Mouse (Mus musculus) heart, postnatal 25 days (tissue): ENCODE measurements around the gene Ank3. TPM values are rescaled to one million over a fixed set of nuclear protein-coding genes. Genes with fewer than 3 reads are reported as not detected.

Experiments used
- DNase-seq: peaks from one replicate; pipeline ENCODE4 v3.0.0; 2022; ENCODE audit warnings: low spot score
- intact Hi-C: fragments of 180-260 bp; cut with DNase I; formaldehyde crosslinking; loops from one replicate; pipeline ENCODE4 v1.15.1; 2025
- total RNA-seq, 2 experiments: library from RNA; stranded (reverse); gene quantifications; 2 replicates each; pipeline ENCODE4 v1.2.3; 2021

Ank3 gene
- total RNA-seq, 2 experiments from 2014 or later, result 77.8 to 89.0 TPM

- intact Hi-C loops, result no loop called here
- DNase-seq, result no peak
Measured at GRCm38 (mm10) chr10:69594186-69595131, 195.9 kb downstream of the Ank3 start.

- intact Hi-C loops, result no loop called here
- DNase-seq, result no peak
Measured at GRCm38 (mm10) chr10:69595487-69595886, 196.9 kb downstream of the Ank3 start.

- intact Hi-C loops, result no loop called here
- no peak for DNase-seq
Measured at GRCm38 (mm10) chr10:69601471-69601870, 202.9 kb downstream of the Ank3 start.

GRCm38 (mm10) chr10:69602711-69603110, 204.1 kb downstream of the Ank3 start:
- intact Hi-C loops, result no loop called here
- DNase-seq, result no peak

- no peak for DNase-seq
- intact Hi-C loops, result no loop called here
Measured at GRCm38 (mm10) chr10:69604609-69605008, 206.0 kb downstream of the Ank3 start.

- intact Hi-C loops, result no loop called here
- no peak for DNase-seq
Measured at GRCm38 (mm10) chr10:69605211-69605610, 206.6 kb downstream of the Ank3 start.

- DNase-seq, result no peak
- intact Hi-C loops, result no loop called here
Measured at GRCm38 (mm10) chr10:69607611-69608119, 209.1 kb downstream of the Ank3 start.

GRCm38 (mm10) chr10:69611314-69611713, 212.7 kb downstream of the Ank3 start:
- intact Hi-C loops, result loop anchor here (5.0 kb wide), 1 partner anchor 41 kb away; no protein-coding TSS in a partner anchor

GRCm38 (mm10) chr10:69611839-69612340, 213.3 kb downstream of the Ank3 start:
- DNase-seq, result peak; percentile 10
- intact Hi-C loops, result loop anchor here (5.0 kb wide), 1 partner anchor 40 kb away; no protein-coding TSS in a partner anchor

More at GRCm38 (mm10) chr10:69611314-69611713, 212.7 kb downstream of the Ank3 start:
- no peak for DNase-seq

GRCm38 (mm10) chr10:69616953-69617352, 218.4 kb downstream of the Ank3 start:
- intact Hi-C loops, result no loop called here
- no peak for DNase-seq

GRCm38 (mm10) chr10:69617537-69618112, 219.1 kb downstream of the Ank3 start:
- intact Hi-C loops, result no loop called here
- DNase-seq, result no peak

- intact Hi-C loops, result no loop called here
- no peak for DNase-seq
Measured at GRCm38 (mm10) chr10:69620692-69621382, 222.3 kb downstream of the Ank3 start.

GRCm38 (mm10) chr10:69627767-69628166, 229.2 kb downstream of the Ank3 start:
- no peak for DNase-seq
- intact Hi-C loops, result no loop called here

GRCm38 (mm10) chr10:69628743-69629142, 230.2 kb downstream of the Ank3 start:
- no peak for DNase-seq
- intact Hi-C loops, result no loop called here

- DNase-seq, result no peak
- intact Hi-C loops, result no loop called here
Measured at GRCm38 (mm10) chr10:69630802-69631388, 232.3 kb downstream of the Ank3 start.

- DNase-seq, result no peak
- intact Hi-C loops, result no loop called here
Measured at GRCm38 (mm10) chr10:69632885-69633284, 234.3 kb downstream of the Ank3 start.

GRCm38 (mm10) chr10:69634891-69635290, 236.3 kb downstream of the Ank3 start:
- DNase-seq, result no peak
- intact Hi-C loops, result no loop called here

- intact Hi-C loops, result no loop called here
- no peak for DNase-seq
Measured at GRCm38 (mm10) chr10:69635910-69636656, 237.5 kb downstream of the Ank3 start.

- DNase-seq, result no peak
- intact Hi-C loops, result no loop called here
Measured at GRCm38 (mm10) chr10:69639138-69639537, 240.6 kb downstream of the Ank3 start.
